Mouse (Mus musculus) embryonic stem cell, embryonic (primary cell): Measurements from ENCODE around the gene Lyst.
"Not testable (repeated sequence)": the region's sequence is repeated elsewhere in the genome, so short reads cannot be mapped to it uniquely, and the experiment has no call there.

ENCODE experiments used
- CTCF ChIA-PET, 4 experiments: fragments of 300-600 bp in 2 of 4; fragments of 350-600 bp in 2 of 4; sonication (Branson Sonifier 250); formaldehyde crosslinking; loops; one replicate each; lab custom pipeline; 2022; ENCODE audit warnings: inconsistent platforms in 2 of 4; lab: Charles Lee
- POLR2A ChIA-PET, 4 experiments: fragments of 300-600 bp in 2 of 4; fragments of 350-600 bp in 2 of 4; sonication (Branson Sonifier 250); formaldehyde crosslinking; loops; one replicate each; lab custom pipeline; 2022; ENCODE audit warnings: antibody characterized with exemption in 4 of 4, inconsistent platforms in 1 of 4; lab: Charles Lee

The Lyst gene

GRCm38 (mm10) chr13:13674669-13675343, 84.6 kb downstream of the Lyst start:
- POLR2A ChIA-PET, result interaction anchor here in 1 of 4 experiments (0.7 kb wide), 1 partner anchor 128 kb away, joined by 4 read pairs; no protein-coding TSS in a partner anchor

DNA sequence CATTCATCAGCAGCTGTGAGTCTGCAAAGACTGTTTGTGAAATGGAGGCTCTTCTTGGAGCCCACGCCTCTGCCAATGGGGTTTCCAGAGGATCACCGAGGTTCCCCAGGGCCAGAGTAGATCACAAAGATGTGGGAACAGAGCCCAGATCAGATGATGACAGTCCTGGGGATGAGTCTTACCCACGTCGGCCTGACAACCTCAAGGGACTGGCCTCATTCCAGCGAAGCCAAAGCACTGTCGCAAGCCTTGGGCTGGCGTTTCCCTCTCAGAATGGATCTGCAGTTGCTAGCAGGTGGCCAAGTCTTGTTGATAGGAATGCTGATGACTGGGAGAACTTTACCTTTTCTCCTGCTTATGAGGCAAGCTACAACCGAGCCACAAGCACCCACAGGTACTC, 87.7 kb downstream of the Lyst start:
- CTCF ChIA-PET, result interaction anchor here in 2 of 4 experiments (0.5 to 0.6 kb wide), 2 partner anchors 211 to 330 kb away, joined by 3 to 4 read pairs; no protein-coding TSS in a partner anchor
- POLR2A ChIA-PET, result no interaction called here

More at GRCm38 (mm10) chr13:13674669-13675343, 84.6 kb downstream of the Lyst start:
- CTCF ChIA-PET, result no interaction called here

GRCm38 (mm10) chr13:13681642-13682041, 91.4 kb downstream of the Lyst start:
- ChIA-PET POLR2A (interaction anchor here in 1 of 4 experiments (1.5 to 1.7 kb wide), 2 partner anchors 10 to 14 kb away, joined by 4 to 5 read pairs; no protein-coding TSS in a partner anchor), CTCF (no interaction called here)

DNA sequence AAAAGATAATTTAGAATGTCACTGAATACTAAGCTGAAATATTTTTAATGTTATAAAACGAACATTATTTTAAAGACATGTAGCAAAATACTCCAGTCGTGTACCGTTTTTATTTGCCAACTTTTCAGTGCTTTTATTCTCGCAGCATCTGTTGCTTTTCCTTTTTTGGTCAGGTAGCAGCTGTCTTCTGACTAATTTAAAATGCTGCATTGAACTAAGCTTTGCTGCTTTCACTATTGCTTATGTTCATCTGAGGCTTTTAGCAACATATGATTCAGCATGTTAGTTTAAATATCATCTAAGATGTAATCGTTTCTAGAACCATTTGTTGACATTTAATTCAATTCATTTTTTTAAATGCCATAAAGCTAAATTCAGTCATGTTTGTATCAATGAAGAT, 113.3 kb downstream of the Lyst start:
- ChIA-PET POLR2A (no interaction called here), CTCF (no interaction called here)

GRCm38 (mm10) chr13:13721435-13721834, 131.2 kb downstream of the Lyst start:
- POLR2A ChIA-PET, result interaction anchor here in 3 of 4 experiments (0.6 to 1.8 kb wide), 7 partner anchors 37 to 341 kb away, joined by 3 to 7 read pairs (median 3); partner anchors contain the start of gene Lyst (in 1 of the 3)
- CTCF ChIA-PET, result not testable (repeated sequence)

- ChIA-PET POLR2A (no interaction called here), CTCF (no interaction called here)
These were observed 133.1 kb downstream of the Lyst start for GRCm38 (mm10) chr13:13723293-13723692.

GRCm38 (mm10) chr13:13723786-13724185, 133.6 kb downstream of the Lyst start:
- ChIA-PET POLR2A (no interaction called here), CTCF (no interaction called here)

DNA sequence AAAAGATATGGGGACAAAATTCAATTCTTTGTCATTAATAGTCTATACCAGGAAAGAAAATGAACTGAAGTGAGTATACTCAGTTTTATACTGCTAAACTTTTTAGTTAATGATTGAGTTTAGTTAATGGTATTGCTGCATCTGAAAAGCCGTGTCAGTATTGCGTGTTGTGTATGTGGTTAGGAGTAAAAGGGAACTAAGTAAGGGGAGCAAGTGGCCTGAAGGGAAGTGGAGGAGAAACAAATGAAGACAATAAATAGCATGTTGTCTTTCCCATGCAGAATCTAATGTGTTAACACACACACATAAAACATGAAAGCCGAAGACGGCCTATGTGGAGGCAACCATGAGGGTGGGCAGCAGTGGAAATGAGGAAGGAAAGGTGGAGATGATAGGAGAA, 149.0 kb downstream of the Lyst start:
- CTCF ChIA-PET, result no interaction called here
- POLR2A ChIA-PET, result no interaction called here

GRCm38 (mm10) chr13:13745911-13746310, 155.7 kb downstream of the Lyst start:
- ChIA-PET CTCF (no interaction called here), POLR2A (no interaction called here)

- CTCF ChIA-PET, result no interaction called here
- POLR2A ChIA-PET, result interaction anchor here in 2 of 4 experiments (0.5 to 0.6 kb wide), 2 partner anchors 153 to 562 kb away, joined by 4 to 5 read pairs; no protein-coding TSS in a partner anchor
These were observed 185.7 kb downstream of the Lyst start for GRCm38 (mm10) chr13:13775778-13776494.

GRCm38 (mm10) chr13:13777052-13777451, 186.9 kb downstream of the Lyst start:
- CTCF ChIA-PET, result no interaction called here

DNA sequence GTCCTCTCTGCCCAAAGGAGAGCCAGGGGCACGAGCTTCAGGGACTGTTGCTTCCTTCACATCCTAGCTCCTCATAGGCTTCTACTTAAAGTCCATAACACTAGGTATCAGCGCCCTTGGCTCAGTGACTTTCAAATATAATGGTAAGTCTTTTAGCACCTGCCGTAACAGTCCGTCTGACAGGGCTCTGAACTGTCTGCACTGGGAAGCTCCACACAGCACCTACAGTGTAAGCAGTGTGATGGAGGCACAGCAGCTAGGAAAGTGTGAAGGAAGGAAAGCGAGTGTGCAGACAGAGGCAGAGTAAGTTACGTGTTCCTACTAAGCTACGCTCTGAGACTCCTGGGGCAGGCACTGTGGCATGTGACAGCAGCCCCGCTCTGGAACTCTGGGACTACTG, 187.5 kb downstream of the Lyst start:
- POLR2A ChIA-PET, result no interaction called here
- CTCF ChIA-PET, result interaction anchor here in 1 of 4 experiments (0.6 kb wide), 1 partner anchor 252 kb away, joined by 3 read pairs; no protein-coding TSS in a partner anchor

More at GRCm38 (mm10) chr13:13777052-13777451, 186.9 kb downstream of the Lyst start:
- POLR2A ChIA-PET, result no interaction called here

DNA sequence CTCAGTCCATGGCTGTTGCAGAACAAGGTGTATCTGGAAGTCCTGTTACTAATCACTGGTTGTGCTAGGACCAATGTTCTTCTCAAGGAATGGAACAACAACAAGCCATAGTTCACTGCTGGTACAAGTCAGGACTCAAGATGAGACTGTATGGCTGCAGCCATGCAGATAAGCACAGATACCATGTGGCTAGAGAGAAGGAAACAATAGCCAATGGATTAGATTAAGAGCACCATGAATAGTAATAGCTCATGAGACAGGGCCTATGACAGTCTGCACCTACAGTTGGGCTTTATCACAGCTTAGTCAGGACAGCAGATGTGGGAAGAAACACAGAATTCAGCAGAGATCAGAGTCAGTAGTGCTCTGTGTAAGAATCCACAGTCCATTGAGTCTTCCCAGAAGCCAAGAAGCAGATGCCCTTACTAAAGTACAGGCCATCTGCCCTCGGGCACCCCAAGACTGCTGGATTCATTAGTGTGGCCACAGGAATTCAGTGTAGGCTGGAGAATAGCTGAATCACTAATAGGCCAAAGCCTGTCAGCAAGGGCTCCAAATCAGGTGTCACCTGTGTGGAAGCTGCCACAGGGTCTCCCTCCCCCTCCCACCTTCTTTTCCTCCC, 188.8 kb downstream of the Lyst start:
- ChIA-PET POLR2A (no interaction called here), CTCF (no interaction called here)

- POLR2A ChIA-PET, result interaction anchor here in 1 of 4 experiments (0.6 kb wide), 2 partner anchors 24 to 36 kb away, joined by 3 read pairs; no protein-coding TSS in a partner anchor
- CTCF ChIA-PET, result no interaction called here
These were observed 190.1 kb downstream of the Lyst start for GRCm38 (mm10) chr13:13780271-13780670.

DNA sequence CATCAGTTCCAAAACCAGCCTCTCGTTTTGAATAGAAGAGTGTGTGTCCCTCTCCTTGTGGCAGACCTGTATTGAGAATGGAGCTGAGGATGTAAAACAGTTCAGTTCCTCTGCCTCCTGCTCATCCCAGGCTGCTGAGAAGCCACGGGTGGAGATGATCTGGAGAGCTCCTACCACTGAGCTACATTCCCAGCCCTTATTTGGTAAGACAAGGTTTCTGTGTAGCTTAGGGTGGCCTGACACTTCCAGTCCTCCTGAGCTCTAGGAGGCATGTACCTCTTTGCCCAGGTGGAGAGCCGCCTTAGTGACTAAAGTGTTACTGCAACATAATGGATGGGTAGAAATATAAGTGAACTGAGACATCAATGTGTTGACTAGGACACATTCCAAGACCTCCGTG, 190.8 kb downstream of the Lyst start:
- POLR2A ChIA-PET, result interaction anchor here in 1 of 4 experiments (0.6 kb wide), 1 partner anchor 23 kb away, joined by 3 read pairs; no protein-coding TSS in a partner anchor
- CTCF ChIA-PET, result no interaction called here

DNA sequence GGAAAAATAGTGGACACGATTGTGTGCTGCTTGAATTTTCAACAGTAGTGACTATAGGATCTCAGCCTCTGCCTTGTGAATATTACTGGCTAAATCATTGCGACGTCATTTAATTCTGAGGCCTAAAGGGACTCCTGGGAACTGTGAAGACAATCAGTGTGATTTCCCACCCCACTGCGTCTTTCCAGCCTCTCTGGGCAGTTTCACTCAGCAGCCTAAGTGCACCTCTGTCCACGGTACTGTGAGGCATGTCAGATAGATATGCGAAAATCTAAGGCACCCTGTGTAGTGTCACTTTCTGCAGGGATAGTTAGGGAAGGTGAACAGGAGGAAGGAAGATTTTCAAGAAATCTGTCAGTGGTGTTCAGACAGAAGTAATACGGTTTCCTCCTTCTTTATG, 193.1 kb downstream of the Lyst start:
- ChIA-PET CTCF (no interaction called here), POLR2A (no interaction called here)

DNA sequence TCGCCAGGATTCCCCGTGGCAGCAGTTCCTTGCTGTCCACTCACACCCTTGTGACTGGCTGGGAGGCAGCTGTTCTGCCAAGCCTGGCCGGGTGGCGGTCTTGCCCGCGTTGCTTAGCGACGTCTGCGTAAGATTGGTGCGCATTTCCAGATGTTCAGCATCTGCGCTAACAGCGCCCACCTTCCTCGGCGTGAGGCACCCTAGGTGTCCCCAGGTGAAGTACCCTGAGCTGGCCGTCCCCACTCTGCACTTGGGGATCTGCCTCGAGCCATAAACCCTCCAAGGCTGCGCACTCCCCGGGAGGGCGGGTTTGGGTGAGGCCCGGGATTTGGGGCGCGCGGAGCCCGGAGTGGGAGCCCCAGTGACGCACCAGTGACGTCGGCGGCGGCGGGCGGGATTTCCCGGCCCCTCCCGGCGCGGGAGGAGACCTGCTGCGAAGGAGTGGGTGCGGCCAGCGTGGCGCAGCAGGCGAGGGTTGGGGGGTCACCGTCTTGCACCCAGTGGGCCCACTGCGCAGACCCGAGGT, 193.8 kb downstream of the Lyst start, which contains the start of gene Gng4:
Gene Gng4 (plus strand): TSS at position 166 of the 526 bp plus-strand sequence.
- ChIA-PET POLR2A (interaction anchor here in 3 of 4 experiments (0.6 to 1.7 kb wide), 4 partner anchors 80 to 1065 kb away, joined by 3 read pairs; partner anchors contain the start of gene Lyst (in 1 of the 3)), CTCF (no interaction called here)

DNA sequence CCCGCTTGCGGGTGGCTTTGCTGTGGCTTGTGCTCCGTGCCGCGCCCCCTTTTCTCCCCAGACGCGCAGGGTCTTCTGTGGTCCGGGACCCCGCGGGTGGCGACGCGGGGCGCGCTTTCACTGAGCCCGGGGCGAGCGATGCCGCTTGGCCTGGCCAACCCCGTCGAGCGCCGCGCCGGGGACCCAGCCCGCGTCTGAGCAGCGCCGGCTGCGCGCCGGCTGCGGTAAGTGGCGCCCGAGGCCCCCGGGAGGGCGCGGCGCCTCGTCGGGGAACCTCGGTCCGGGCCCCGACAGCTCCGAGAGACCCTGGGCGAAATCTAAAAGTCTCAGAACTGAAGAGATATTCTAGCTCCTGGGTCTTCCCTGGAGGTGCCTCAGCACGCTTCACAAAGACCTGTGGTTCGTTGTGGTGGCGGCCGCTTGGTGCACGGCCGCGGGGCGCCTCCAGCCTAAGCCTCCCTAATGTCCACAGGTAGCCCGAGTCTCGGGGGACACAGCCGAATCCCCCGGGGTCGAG, 194.3 kb downstream of the Lyst start:
- ChIA-PET POLR2A (interaction anchor here in 3 of 4 experiments (0.6 to 1.7 kb wide), 5 partner anchors 79 to 1065 kb away, joined by 3 read pairs; partner anchors contain the start of genes B3galnt2 (in 1 of the 3) and Lyst (in 1 of the 3)), CTCF (no interaction called here)
